Mouse (Mus musculus) ZHBTc4 (cell line): ENCODE measurements around the gene Syngr2.
"Not testable (repeated sequence)": the region's sequence is repeated elsewhere in the genome, so short reads cannot be mapped to it uniquely, and the experiment has no call there.

ENCODE experiments used
- DNase-seq: peaks from one replicate; pipeline ENCODE4 v3.0.0-alpha.2; 2011; ENCODE audit warnings: low read depth, low spot score

Gene Syngr2

GRCm38 (mm10) chr11:117780582-117781111, 28.8 kb upstream of the Syngr2 start:
- DNase-seq = peak; percentile 95

- DNase-seq = no peak
Observed at GRCm38 (mm10) chr11:117781199-117781821, 28.2 kb upstream of the Syngr2 start.

DNA sequence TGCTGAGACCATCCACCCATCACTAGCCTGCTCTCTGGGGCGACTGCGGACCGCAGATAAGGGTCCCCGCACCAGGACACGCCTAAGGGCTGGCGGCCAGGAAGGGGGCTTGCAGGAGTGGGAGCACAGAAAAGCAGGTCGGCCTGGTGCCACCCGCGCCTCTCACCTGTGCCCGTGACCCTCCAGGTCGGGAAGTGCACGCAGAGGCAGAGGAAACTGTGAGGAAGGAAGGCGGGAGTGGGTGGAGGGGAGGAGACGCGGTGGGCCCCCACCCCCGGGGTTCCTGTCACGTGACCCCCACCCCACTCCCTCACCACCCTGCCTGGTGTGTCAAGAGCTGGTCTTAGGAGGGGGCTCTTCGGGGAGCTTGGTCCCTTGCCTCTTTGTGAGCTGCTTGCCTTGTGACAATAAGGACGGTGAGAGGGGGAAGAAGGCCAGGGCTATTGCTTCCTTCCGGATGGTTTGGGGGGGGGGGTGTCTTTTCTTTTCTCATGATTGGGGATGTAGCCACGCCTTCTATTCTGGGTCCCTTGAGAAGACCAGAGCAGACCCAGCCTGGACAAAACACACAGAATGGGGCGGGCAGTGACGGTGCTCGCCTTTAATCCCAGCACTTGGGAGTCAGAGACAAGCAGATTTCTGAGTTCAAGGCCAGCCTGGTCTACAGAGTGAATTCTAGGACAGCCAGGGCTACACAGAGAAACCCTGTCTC, 27.3 kb upstream of the Syngr2 start, which contains the start of the genes Tmc8 and Tmc6:
Gene Tmc8, plus strand, starts transcription at position 84 of the 712 bp plus-strand sequence.
Gene Tmc6, minus strand, starts transcription at position 206 of the 712 bp plus-strand sequence.
- DNase-seq = peak; percentile 29

DNA sequence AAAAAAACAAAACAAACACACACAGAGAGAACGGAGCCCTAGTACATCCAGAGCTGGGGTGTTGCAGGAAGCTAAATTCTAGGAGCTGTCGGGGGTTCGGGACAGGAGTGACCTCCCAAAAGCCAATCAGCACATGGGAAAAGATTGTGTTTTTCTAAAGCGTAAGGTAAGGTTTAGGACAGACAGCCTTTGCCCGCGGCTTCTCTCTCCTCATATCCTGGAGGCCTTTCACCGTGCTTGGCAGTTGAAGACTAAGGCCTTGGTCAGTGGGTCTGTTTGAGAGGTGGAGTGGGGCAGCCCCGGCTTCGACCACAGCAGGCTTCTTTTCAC, 26.8 kb upstream of the Syngr2 start:
- no peak for DNase-seq

DNA sequence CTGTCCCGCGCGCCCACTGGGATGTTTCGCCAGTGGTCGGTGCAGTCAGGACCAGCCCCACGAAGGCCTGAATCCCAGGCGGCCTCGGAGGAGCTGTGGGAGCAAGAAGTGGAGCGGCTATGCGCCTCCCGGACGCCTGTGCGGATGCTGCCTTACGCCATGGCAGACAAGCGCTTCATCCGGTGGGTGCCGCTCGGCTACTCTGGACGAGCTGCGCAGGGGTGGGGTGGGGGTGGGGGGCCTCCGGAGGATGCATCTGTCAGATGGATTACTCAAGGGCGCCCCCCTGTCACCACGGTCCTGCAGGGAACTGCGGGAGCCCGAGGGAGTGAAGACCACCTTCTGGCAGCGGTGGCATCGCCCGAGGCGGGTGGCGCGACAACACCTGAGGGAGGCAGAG, 26.4 kb upstream of the Syngr2 start:
- peak; percentile 78 for DNase-seq

GRCm38 (mm10) chr11:117783683-117784309, 25.7 kb upstream of the Syngr2 start:
- DNase-seq = no peak

DNA sequence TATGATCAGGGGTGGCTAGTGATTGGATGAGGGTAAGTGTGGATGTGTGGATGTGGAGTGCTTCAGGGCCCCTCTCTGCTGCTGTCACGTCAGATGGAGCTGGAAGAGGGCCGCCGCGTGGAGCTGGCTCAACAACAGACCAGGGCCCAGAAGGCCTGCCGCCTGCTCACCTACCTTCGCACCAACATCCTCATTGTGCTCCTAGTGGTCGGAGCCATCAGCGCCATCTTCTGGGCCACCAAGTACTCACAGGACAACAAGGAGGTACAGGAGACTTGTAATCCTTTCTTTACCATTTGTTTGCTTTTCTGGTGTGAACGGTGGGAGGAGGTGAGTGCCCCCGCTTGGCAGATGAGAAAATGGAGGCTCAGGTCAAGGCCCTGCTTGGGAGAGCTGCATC, 23.2 kb upstream of the Syngr2 start:
- peak; percentile 87 for DNase-seq

DNA sequence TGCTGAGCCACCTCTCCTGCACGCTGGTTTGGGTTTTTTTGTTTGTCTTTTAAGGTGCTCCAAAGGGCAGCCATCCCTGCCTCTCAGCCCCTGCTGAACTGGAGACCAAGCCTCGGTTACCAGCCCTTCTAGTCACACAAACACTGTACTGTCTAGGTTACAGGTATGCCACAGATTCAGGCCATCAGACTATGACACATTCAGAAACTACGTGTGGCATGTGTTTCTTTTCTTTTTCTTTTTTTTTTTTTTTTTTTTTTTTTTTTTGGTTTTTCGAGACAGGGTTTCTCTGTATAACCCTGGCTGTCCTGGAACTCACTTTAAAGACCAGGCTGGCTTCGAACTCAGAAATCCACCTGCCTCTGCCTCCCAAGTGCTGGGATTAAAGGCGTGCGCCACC, 21.0 kb upstream of the Syngr2 start:
- not testable (repeated sequence) for DNase-seq

DNA sequence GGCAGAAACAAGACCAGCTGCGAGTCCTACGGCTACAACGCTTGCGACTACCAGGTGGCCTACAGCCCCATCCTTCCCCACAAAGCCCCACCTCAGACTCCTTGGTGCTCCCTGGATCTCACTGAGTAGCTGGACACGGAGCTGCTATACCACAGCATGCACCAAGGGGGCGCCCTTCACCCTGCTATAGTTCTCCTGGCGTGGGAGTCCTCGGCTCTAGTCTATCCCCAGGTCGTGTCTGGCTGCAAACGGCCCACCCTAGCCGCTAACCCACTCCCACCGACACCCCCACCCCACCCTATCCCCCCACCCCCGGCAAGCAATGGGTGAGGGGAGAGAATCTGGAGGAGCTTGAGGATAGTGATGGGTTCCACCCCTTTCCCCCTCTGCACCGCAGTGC, 19.2 kb upstream of the Syngr2 start:
- peak; percentile 85 for DNase-seq

DNA sequence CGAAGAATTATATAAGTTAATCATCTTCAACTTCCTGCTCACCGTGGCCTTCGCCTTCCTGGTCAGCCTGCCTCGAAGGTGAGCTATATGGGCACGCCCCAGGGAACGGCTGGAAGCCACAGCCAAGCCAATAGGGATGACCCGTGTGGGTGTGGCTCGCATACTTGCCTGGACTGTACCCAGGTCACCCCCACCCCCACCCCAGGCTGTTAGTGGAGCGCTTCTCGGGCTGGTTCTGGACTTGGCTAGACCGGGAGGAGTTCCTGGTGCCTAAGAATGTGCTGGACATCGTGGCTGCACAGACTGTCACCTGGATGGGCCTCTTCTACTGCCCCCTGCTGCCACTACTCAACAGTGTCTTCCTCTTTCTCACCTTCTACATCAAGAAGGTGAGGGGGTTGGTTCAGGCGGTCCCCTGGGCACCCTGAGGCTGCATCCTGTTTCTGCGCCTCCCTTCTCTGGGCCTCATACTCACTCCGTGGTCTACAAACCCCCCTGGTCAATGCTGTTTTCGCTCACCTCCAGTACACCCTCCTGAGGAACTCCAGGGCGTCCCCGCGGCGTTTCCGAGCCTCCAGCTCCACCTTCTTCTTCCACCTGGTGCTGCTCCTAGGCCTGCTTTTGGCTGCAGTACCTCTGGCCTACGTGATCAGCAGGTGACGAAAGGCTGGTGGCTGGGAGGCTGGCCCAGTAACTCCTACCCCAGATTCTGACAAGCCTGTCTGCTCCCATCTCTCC, 18.6 kb upstream of the Syngr2 start:
- peak; percentile 68 for DNase-seq

- no peak for DNase-seq
Observed at GRCm38 (mm10) chr11:117791441-117791761, 18.1 kb upstream of the Syngr2 start.

GRCm38 (mm10) chr11:117792281-117792888, 17.1 kb upstream of the Syngr2 start:
- DNase-seq = peak; percentile 97

DNA sequence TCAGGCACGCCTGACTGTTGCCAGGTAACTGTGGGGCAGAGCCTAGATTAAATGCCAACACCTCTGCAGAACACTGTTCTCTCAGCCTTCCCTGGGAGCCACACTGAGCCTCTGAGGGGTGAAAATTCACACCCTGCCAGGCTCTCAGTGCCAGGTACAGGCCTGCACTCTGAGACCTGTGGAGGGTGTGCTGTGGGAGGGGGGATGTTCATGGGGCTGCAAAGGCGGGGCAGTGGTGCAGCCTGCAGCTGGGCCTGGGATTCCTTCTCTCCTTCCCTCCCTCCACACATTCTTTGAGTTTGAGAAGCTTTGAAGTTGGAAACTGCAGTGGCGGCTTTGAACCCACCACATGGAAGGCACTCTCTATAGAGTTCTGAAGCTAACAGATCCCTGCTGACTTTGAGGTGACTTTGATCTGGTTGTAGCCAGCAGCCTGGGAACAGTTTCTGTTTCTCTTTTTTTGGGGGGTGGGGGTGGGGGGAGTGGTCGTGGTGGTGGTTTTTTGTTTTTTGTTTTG, 15.4 kb upstream of the Syngr2 start:
- DNase-seq = peak; percentile 39

DNA sequence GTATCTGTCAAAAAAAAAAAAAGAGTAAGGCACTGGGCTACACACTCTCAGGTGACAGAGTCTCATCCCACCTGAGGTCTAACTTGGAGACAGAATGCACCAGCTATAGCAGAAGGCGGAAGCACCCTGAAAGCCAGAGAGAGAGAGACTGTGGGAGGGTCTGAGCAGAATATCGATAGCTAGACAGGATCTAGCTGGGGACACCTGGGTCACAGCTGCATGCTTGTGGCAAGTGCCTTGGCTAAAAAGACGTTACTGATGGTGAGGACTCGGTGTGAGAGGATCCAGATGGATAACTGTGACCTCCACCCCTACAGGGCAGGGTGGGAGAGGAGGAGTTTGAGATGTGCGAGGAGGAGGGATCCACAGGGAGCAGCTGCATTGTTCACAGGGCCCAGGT, 12.5 kb upstream of the Syngr2 start:
- DNase-seq = no peak

- DNase-seq = no peak
Observed at GRCm38 (mm10) chr11:117797511-117798159, 11.8 kb upstream of the Syngr2 start, which contains the start of gene 6030468B19Rik. TSS of gene 6030468B19Rik (plus strand) at chr11:117797660.

DNA sequence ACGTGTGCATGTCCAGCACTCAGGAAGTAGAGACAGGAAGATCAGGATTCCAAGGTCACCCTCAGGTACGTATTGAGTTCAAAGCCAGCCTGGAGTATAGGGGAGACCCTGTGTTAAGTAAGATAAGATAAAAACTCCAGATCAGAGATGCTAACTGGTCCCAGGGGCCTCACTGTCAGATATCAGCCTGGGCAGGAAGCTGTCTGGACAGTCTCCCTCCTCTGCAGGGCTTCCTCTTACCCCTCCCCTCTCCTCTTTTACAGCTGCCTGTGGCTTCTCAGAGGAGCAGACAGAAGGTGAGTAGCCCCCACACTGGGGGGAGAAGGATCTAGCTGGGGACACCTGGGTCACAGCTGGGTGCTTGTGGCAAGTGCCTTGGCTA, 11.3 kb upstream of the Syngr2 start:
- DNase-seq = no peak

DNA sequence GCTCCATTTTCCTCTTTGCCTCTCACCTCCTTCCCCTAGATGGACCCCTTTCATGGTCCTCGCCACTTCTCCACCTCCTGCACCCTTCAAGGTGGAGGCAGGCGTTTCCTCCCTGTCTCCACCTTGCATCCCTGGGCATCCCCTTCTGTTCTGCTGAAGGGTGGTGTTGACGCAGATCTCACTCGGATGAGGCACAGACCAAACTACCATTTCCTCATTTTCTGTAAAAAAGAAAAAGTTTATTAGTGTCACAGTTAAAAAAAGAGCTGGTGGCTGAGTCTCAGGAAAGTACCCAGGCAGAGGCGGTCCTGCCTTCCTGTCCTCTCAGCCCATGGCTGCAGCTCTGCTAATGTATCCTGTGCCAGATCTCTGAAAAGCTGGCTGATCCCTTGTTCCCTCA, 10.3 kb upstream of the Syngr2 start:
- DNase-seq = no peak

- no peak for DNase-seq
Observed at GRCm38 (mm10) chr11:117800038-117800437, 9.4 kb upstream of the Syngr2 start.

- DNase-seq = no peak
Observed at GRCm38 (mm10) chr11:117801650-117802049, 7.8 kb upstream of the Syngr2 start.

DNA sequence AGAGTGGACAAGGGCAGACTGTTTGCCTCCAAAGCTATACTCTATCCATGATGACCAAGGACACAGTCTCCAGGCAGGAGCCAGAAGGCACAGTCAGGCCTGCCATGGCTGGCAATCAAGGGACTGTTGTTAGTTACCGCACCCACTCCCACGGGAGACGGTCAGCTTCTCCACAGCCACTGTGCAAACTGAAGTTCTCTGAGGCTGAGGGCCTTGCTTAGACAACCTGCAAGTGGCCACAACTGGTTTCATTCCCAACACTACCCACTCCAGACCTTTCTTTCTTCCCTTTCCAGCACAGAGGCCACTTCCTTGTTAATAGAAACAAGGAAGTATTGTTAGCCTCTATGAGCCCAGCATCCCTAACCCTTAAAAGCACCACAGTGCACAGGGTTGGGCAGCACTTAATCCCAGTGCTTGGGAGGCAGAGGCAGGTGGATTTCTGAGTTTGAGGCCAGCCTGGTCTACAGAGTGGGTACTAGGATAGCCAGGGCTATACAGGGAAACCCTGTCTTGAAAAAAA, 6.2 kb upstream of the Syngr2 start:
- DNase-seq = no peak

GRCm38 (mm10) chr11:117806781-117807180, 2.7 kb upstream of the Syngr2 start:
- DNase-seq = no peak
